Mouse (Mus musculus) stomach, postnatal 0 days (tissue): ENCODE data around the gene Pdzrn3. TPM values are rescaled to one million over a fixed set of nuclear protein-coding genes. Genes with fewer than 3 reads are reported as not detected.
A peak's percentile ranks its signal among the peaks of the same experiment; 100 is the strongest.

Source experiments
- ATAC-seq: fragments of 200-750 bp; cut with Nextera tagmentation; 2 replicates; pipeline ENCODE4 v1.8.0; 2017; ENCODE audit not compliant: low FRiP score, low TSS enrichment
- DNase-seq: peaks from one replicate; pipeline ENCODE4 v3.0.0-alpha.2; 2016; ENCODE audit warnings: low spot score
- H3K27ac ChIP-seq: fragments of 300-500 bp; sonication (generic); replicated peaks from 2 replicates; pipeline ENCODE4 v1.5.1; 2014; ENCODE audit warnings: mild to moderate bottlenecking, control low read depth
- H3K27me3 ChIP-seq: fragments of 300-500 bp; sonication (generic); 2 replicates; pipeline ENCODE4 v1.6.1; 2014; ENCODE audit warnings: low read length; ENCODE audit not compliant: control insufficient read depth, insufficient read depth
- H3K36me3 ChIP-seq: fragments of 300-500 bp; sonication (generic); 2 replicates; pipeline ENCODE4 v1.6.1; 2014; ENCODE audit warnings: low read length, mixed read lengths; ENCODE audit not compliant: control insufficient read depth, insufficient read depth
- H3K4me1 ChIP-seq: fragments of 300-500 bp; sonication (generic); replicated peaks from 2 replicates; pipeline ENCODE4 v1.6.1; 2014; ENCODE audit warnings: antibody characterized with exemption; ENCODE audit not compliant: control insufficient read depth, insufficient read depth
- H3K4me2 ChIP-seq: fragments of 300-500 bp; sonication (generic); replicated peaks from 2 replicates; pipeline ENCODE4 v1.6.1; 2014; ENCODE audit warnings: low read depth, mild to moderate bottlenecking, control low read depth, moderate library complexity
- H3K4me3 ChIP-seq: fragments of 300-500 bp; sonication (generic); 2 replicates; pipeline ENCODE4 v1.5.1; 2014; ENCODE audit warnings: low read depth, low read length, control low read depth
- H3K9ac ChIP-seq: fragments of 300-500 bp; sonication (generic); 2 replicates; pipeline ENCODE4 v1.6.1; 2014; ENCODE audit warnings: mild to moderate bottlenecking, low read length, control low read depth, mixed read lengths
- H3K9me3 ChIP-seq: fragments of 300-500 bp; sonication (generic); 2 replicates; pipeline ENCODE4 v1.6.1; 2016; ENCODE audit warnings: low read length; ENCODE audit not compliant: control insufficient read depth
- CTCF ChIP-seq: IDR thresholded peaks from 2 replicates; pipeline ENCODE4 v1.5.1; 2016; ENCODE audit warnings: antibody characterized with exemption, low read depth, mild to moderate bottlenecking, moderate library complexity
- EP300 ChIP-seq: optimal IDR thresholded peaks from 2 replicates; pipeline ENCODE3; 2016; ENCODE audit warnings: antibody characterized with exemption
- WGBS: fragments of 180-500 bp; shearing (Covaris S2); extraction: QIAGEN DNeasy Blood & Tissue Kit; methylation state at CpG from one replicate; pipeline ENCODE4 v1.1.7; 2014; 5-methylcytosine and 5-hydroxymethylcytosine counted together
- polyA plus RNA-seq: library from polyadenylated mRNA; unstranded; fragments of >200 nt; fragmentation: Nextera tagmentation; extraction: Ambion mirVana; gene quantifications from 2 replicates; pipeline ENCODE4 v1.2.1, GENCODE M21; 2015

Pdzrn3 gene
- polyA plus RNA-seq, 1 experiment from 2014 or later: 5.1 TPM

DNA sequence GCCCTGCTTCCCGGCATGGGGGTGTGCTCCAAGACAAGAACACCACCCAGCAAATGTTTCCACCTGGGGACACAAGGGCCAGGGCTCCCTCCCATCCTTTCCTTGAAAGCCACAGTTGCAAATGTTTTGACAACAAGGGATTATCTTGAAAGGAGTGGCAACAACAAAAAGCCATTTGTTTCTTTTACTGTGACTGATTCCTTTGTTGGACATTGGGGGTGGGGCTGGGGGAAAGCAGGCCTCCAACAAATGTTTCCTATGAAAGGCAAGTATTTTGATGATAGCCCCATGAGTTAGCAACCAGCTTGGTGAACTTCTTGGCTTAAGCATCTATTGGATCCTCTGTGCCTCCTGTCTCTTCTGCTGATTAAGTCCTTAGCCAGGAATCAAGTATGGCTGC, 109.4 kb downstream of the Pdzrn3 start:
- 48% methylated on average over 1 of the region's 1 CpGs for WGBS

DNA sequence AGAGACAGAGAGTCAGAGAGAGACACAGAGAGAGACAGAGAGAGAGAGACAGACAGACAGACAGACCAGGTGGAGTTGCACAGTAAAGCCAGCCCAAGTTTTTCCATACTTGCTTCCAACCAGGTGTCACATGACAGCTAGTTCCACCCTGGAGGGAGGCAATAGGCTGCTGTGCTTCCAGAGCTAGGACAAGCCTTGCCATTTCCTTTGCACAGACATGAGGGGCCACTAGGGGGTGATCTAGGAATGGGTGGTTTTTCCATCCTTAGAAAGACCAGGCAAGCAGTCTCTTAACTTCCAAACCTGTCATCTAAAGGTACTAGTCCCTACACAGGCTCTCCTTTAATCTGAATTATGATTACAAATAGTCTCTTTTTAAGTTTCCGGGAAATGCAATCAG, 110.9 kb downstream of the Pdzrn3 start:
- no peaks in the 10 kb centered on the region for H3K9me3 ChIP-seq
- H3K36me3 ChIP-seq: no peaks in the 10 kb centered on the region
- no peak overlapping the region for H3K4me3 ChIP-seq
- TF ChIP-seq EP300 (no peak), CTCF (peak; percentile 96)
- 14% methylated on average over 1 of the region's 1 CpGs for WGBS
- no peak overlapping the region for H3K9ac ChIP-seq
- no peak overlapping the region for H3K27ac ChIP-seq
- DNase-seq (peak; percentile 80), ATAC-seq (peak; percentile 67)
- peaks cover 8% of the 10 kb centered on the region for H3K4me1 ChIP-seq
- no peak overlapping the region for H3K4me2 ChIP-seq
- no peaks in the 10 kb centered on the region for H3K27me3 ChIP-seq

More for the DNA sequence above, 109.4 kb downstream of the Pdzrn3 start:
- no peaks in the 10 kb centered on the region for H3K9me3 ChIP-seq
- H3K4me1 ChIP-seq: peaks cover 8% of the 10 kb centered on the region
- DNase-seq: no peak
- no peaks in the 10 kb centered on the region for H3K27me3 ChIP-seq
- H3K27ac ChIP-seq: no peak overlapping the region
- no peak overlapping the region for H3K4me2 ChIP-seq
- TF ChIP-seq EP300 (no peak), CTCF (no peak)
- H3K36me3 ChIP-seq: no peaks in the 10 kb centered on the region
- H3K4me3 ChIP-seq: no peak overlapping the region
- no peak overlapping the region for H3K9ac ChIP-seq
- ATAC-seq: no peak

DNA sequence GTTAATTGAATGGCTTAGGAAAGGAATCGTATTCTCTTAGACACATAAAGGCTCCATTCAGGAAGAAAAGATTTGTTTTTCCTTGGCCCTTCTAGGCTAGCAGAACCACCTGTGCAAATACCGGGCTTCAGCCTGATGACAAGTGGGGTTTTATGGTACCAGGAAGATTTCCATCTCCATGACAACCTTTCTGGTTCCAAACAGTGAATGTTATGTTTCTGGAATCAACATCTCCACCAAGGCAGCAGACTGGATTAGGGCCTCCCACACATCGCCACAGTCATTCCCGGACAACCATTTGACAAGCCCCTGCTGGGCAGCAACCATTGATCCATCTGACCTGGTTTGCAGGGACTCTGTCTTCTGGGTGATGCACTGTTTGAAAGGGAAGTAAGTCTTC, 114.2 kb downstream of the Pdzrn3 start:
- Histone ChIP-seq H3K4me1 (no peaks in the 10 kb centered on the region), H3K4me2 (no peak overlapping the region), H3K36me3 (no peaks in the 10 kb centered on the region), H3K4me3 (no peak overlapping the region), H3K9me3 (no peaks in the 10 kb centered on the region), H3K9ac (no peak overlapping the region), H3K27me3 (no peaks in the 10 kb centered on the region), H3K27ac (no peak overlapping the region)
- DNase-seq (no peak), ATAC-seq (no peak)
- TF ChIP-seq CTCF (no peak), EP300 (no peak)
- WGBS: 33% methylated on average over 4 of the region's 4 CpGs

DNA sequence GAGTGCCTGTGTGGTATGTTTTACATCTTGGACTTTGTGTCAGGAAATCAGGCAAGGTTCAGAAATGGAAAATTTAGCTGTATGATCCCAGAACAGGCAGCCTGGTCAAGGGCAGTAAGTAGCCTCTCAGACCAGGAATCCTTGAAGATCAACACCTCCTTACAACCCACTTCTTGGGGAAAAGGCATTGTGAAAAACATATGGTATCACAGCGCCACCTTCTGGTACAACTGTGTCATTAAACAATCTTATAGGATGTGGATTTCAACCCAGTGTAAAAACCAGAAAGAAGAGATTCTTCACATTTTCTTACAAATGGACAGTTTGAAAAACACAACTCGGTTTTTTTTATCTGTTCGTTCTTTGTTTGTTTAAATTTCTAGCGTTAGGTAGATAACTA, 116.2 kb downstream of the Pdzrn3 start:
- DNase-seq (peak; percentile 47), ATAC-seq (no peak)
- Histone ChIP-seq H3K36me3 (no peaks in the 10 kb centered on the region), H3K9ac (no peak overlapping the region), H3K4me1 (no peaks in the 10 kb centered on the region), H3K27ac (no peak overlapping the region), H3K9me3 (no peaks in the 10 kb centered on the region), H3K27me3 (no peaks in the 10 kb centered on the region), H3K4me2 (no peak overlapping the region), H3K4me3 (no peak overlapping the region)
- TF ChIP-seq CTCF: peak; percentile 84
- no peak for TF ChIP-seq EP300
- 6% methylated on average over 4 of the region's 4 CpGs for WGBS

DNA sequence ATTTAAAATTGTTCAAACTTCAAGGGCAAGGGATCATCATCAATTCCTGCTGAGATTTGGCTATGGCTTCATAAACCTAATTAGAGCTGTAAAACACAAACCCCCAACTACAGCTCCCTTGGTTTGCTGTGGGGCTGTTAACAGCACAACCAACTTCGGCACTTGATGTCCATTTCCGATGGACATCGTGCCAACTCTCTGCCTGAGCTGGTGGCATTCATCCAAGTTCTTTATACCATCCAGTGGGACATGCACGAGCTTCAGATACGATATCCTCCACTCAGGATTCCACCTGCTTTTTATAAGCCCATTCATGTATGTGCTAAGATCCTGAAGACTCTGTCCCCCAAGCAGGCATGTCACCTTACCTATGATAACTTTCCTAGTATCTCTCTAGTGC, 118.3 kb downstream of the Pdzrn3 start:
- Histone ChIP-seq H3K4me2 (no peak overlapping the region), H3K36me3 (no peaks in the 10 kb centered on the region), H3K9me3 (no peaks in the 10 kb centered on the region), H3K9ac (no peak overlapping the region), H3K4me3 (no peak overlapping the region), H3K27ac (no peak overlapping the region), H3K27me3 (no peaks in the 10 kb centered on the region), H3K4me1 (no peaks in the 10 kb centered on the region)
- WGBS: 61% methylated on average over 5 of the region's 5 CpGs
- no peak for DNase-seq
- no peak for ATAC-seq
- TF ChIP-seq CTCF (no peak), EP300 (no peak)

DNA sequence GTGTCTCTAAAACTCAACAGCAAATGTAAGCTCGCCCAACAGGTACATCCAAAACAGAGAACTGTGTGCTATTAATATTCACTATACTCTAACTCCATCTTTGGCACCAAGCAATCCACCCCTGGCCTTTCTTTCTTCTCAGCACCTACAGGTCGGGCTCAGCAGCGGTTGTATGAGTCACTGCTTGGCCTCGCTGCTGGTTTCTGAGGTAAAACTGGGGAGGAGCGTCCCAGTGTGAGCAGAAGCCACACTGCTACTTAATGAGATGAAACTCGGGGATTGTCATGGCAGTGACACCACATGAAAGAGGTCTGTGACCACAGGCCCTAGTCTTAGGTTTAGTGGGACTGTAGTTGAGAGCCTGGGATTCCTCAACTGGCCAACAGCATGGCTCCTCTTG, 120.3 kb downstream of the Pdzrn3 start:
- DNase-seq (no peak), ATAC-seq (no peak)
- H3K27ac ChIP-seq: no peak overlapping the region
- H3K9ac ChIP-seq: no peak overlapping the region
- no peaks in the 10 kb centered on the region for H3K9me3 ChIP-seq
- no peak overlapping the region for H3K4me2 ChIP-seq
- WGBS: 85% methylated on average over 6 of the region's 6 CpGs
- no peaks in the 10 kb centered on the region for H3K36me3 ChIP-seq
- no peak overlapping the region for H3K4me3 ChIP-seq
- no peaks in the 10 kb centered on the region for H3K4me1 ChIP-seq
- H3K27me3 ChIP-seq: no peaks in the 10 kb centered on the region
- TF ChIP-seq CTCF (no peak), EP300 (no peak)
